22 mouse cellular contexts compared by ENCODE assay signal in genomic region chr1:182678151-182678550, GRCm38 (mm10).
"Had no signal": no experiment of that assay in that cellular context is flagged by ENCODE, and none has a peak within 500 bp of the region (broad histone marks: within the 10 kb centered on the region; RNA-seq: fewer than 3 reads in every experiment).

No protein-coding gene starts in this region.

- H3K36me3 ChIP-seq: liver, embryonic 13.5 days; liver, embryonic 15.5 days; midbrain, embryonic 10.5 days; midbrain, embryonic 12.5 days; neural tube, embryonic 13.5 days; neural tube, embryonic 15.5 days had no signal

- H3K4me2 ChIP-seq: liver, embryonic 11.5 days; liver, embryonic 13.5 days; liver, embryonic 15.5 days; midbrain, embryonic 12.5 days; neural tube, embryonic 13.5 days; neural tube, embryonic 15.5 days had no signal

- DNase-seq: liver, embryonic 13.5 days; liver, postnatal 0 days; lung, adult 2 months; midbrain, embryonic 14.5 days; retina, postnatal 1 day; right cerebral cortex, adult 18-20 months; right cerebral cortex, postnatal 25 days; right cerebral cortex, postnatal 4 days; spleen, adult 18-20 months; thymus, adult 18-20 months; thymus, postnatal 14 days; thymus, postnatal 36 days had no signal

- H3K9me3 ChIP-seq: liver, embryonic 13.5 days; liver, embryonic 15.5 days; midbrain, embryonic 10.5 days; midbrain, embryonic 12.5 days; neural tube, embryonic 13.5 days; neural tube, embryonic 15.5 days had no signal

- H3K27me3 ChIP-seq: liver, embryonic 13.5 days; liver, embryonic 15.5 days; midbrain, embryonic 12.5 days; neural tube, embryonic 13.5 days; neural tube, embryonic 15.5 days had no signal

- H3K4me3 ChIP-seq: liver, embryonic 13.5 days; liver, embryonic 15.5 days; megakaryocyte, embryonic 14.5 days; midbrain, embryonic 10.5 days; midbrain, embryonic 12.5 days; myocyte; neural tube, embryonic 13.5 days; neural tube, embryonic 15.5 days had no signal

- H3K27ac ChIP-seq: liver, embryonic 13.5 days; liver, embryonic 15.5 days; macrophage; midbrain, embryonic 10.5 days; midbrain, embryonic 12.5 days; neural tube, embryonic 13.5 days; neural tube, embryonic 15.5 days had no signal

- H3K9ac ChIP-seq: liver, embryonic 13.5 days; liver, embryonic 15.5 days; liver, postnatal 0 days; midbrain, embryonic 12.5 days; neural tube, embryonic 13.5 days; neural tube, embryonic 15.5 days had no signal

- ATAC-seq: liver, postnatal 0 days; midbrain, embryonic 16.5 days had no signal

- H3K4me1 ChIP-seq: liver, embryonic 13.5 days; liver, embryonic 15.5 days; megakaryocyte, embryonic 14.5 days; midbrain, embryonic 12.5 days had no signal
